Mouse (Mus musculus) mouse embryonic stem cell (cell line): ENCODE data around the gene Gmeb1.

Experiments
- in situ Hi-C, 2 experiments: fragments of 300-500 bp; cut with MboI; formaldehyde crosslinking; loops; 1 replicate in 1 of 2; 3 replicates in 1 of 2; pipeline ENCODE4 v1.14.3; 2019 to 2020; ENCODE audit warnings: low sequenced_read_pairs in 2 of 2, low pct_unique_long_range_greater_than_20kb in 1 of 2, mixed read lengths in 1 of 2; ENCODE audit not compliant: unreplicated experiment in 1 of 2

The Gmeb1 gene

GRCm38 (mm10) chr4:132187826-132188401, 73.5 kb downstream of the Gmeb1 start:
- in situ Hi-C loops = no loop called here

DNA sequence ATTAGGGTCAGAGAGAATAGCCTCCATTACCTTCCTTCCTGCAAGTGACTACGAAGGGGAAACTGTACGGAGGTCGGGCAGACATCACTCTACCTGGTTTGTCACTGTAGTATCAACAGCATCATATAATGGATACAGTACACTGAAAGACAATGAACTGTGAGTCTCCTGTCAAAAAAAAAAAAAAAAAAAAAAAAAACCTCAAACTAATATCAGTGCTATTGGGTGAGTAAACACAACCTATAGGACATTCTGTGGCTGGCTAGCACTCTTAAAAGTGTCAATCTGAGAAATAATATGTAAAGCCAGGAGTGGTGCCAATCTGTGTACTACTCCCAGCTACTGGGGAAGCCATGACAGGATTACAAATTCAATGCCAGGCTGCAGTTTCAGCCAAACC, 78.2 kb downstream of the Gmeb1 start:
- in situ Hi-C loops = no loop called here

- in situ Hi-C loops = no loop called here
Observed at GRCm38 (mm10) chr4:132181721-132182658, 79.4 kb downstream of the Gmeb1 start.

GRCm38 (mm10) chr4:132180710-132181109, 80.7 kb downstream of the Gmeb1 start:
- in situ Hi-C loops = no loop called here

DNA sequence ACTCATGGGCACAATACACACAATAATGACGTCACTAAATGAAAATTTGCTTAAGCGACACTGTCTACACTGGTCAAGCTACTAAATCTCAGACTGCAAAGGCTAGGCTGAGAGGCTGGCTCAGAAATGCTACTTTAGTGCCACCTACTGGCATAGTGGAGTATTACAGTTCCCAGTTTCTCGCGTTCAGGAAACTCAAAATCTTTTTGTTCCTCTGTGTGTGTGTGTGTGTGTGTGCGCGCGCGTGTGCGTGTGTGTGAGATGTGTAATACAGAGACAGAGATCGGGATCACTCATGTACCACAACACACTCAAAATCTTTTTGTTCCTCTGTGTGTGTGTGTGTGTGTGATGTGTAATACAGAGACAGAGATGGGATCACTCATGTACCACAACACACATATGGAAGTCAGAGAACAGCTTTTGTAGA, 82.8 kb downstream of the Gmeb1 start:
- in situ Hi-C loops = loop anchor here in 1 of 2 experiments (10.0 kb wide), 1 partner anchor 84 kb away; no protein-coding TSS in a partner anchor

GRCm38 (mm10) chr4:132176474-132176873, 84.9 kb downstream of the Gmeb1 start:
- in situ Hi-C loops = loop anchor here in 1 of 2 experiments (10.0 kb wide), 1 partner anchor 82 kb away; no protein-coding TSS in a partner anchor
